Mouse (Mus musculus): ENCODE data around the gene Nfx1. TPM values are rescaled to one million over a fixed set of nuclear protein-coding genes. Genes with fewer than 3 reads are reported as not detected.

The Nfx1 gene
- polyA plus RNA-seq, 1 experiment: 12.0 TPM

GRCm38 (mm10) chr4:41047524-41048271 is 77.0 kb downstream of the Nfx1 start, which contains the start of gene Aqp7:
Gene Aqp7, minus strand, starts transcription at chr4:41048139.
- H3K27ac ChIP-seq (replicated peaks; ENCODE audit: low read depth, low read length): peak within 1 kb of the TSS; percentile 98
- peak within 1 kb of the TSS; percentile 85 for H3K4me3 ChIP-seq (ENCODE audit: insufficient read depth, low read depth, low read length)
- H3K4me1 ChIP-seq (ENCODE audit: control insufficient read depth, insufficient read depth, insufficient read length, low read length): peaks cover 17% of the 10 kb centered on the region

GRCm38 (mm10) chr4:41048926-41049325 is 78.2 kb downstream of the Nfx1 start:
- H3K27ac ChIP-seq (replicated peaks; ENCODE audit: low read depth, low read length): peak overlapping the region; percentile 98
- peaks cover 17% of the 10 kb centered on the region for H3K4me1 ChIP-seq (ENCODE audit: control insufficient read depth, insufficient read depth, insufficient read length, low read length)
- no peak overlapping the region for H3K4me3 ChIP-seq (ENCODE audit: insufficient read depth, low read depth, low read length)

DNA sequence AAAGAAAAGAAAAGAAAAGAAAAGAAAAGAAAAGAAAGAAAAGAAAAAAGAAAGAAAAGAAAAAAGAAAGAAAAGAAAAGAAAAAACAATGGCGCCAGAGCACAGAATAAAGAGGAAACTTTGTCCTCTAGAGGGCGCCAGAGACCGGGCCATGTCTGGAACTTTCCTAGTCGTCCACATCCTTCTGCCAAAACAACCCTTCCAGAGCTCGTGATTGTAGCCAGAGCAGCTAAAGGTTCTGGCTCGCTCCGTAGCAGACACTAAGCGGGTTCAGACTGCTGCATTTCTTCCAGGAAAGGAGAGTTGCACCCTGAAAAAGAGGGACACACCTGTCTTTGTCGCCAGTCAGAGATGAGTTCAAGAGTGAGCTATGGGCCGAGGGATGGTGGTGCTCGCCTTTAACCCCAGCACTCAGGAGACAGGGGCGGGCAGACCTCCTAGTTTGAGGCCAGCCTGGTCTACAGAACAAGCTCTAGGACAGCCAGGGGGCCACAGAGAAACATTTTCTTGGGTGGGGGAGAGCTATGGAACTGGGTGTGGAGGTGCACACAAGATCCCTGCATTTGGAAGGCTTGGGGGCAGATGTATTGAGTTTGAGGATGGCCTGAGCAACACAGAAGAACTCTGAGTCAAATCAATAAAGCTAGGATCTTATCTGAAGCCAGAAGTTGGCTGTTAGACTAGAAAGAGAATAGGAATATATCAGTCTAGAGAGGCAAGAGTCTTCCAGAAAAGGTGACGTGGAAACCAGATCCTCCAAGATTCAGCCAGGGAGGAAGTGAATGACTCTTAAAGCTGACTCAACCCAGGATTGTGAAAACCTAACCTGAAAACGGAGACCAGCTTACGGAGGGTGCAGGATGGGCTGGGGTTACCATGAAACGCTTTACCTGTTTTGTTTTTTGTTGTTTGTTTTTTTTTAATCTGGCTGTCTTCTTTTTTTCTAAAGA is 80.3 kb downstream of the Nfx1 start:
- Histone ChIP-seq H3K4me3 (ENCODE audit: insufficient read depth, low read depth, low read length) (no peak overlapping the region; the same call in 1 of the 2 replicates), H3K27ac (replicated peaks; ENCODE audit: low read depth, low read length) (no peak overlapping the region), H3K4me1 (ENCODE audit: control insufficient read depth, insufficient read depth, insufficient read length, low read length) (peaks cover 14% of the 10 kb centered on the region)

DNA sequence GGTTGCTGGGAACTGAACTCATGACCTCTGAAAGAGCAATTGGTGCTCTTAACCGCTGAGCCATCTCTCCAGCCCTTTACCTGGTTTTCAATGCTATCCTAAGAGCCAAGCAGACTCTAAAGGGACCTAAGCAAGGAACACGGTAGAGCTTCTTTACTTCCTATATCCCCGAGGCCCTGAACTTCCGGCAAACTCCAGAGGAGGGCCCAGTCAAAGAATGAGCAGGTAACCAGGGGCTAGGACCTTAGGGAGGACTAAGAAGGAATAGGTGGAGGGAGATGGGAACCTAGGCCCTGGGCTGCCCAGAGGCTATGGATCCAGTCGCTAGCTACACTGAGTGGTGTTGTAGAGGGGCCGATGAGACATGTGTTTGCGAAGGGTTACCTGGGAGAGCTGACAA is 81.1 kb downstream of the Nfx1 start:
- Histone ChIP-seq H3K27ac (replicated peaks; ENCODE audit: low read depth, low read length) (no peak overlapping the region), H3K4me3 (ENCODE audit: insufficient read depth, low read depth, low read length) (no peak overlapping the region), H3K4me1 (ENCODE audit: control insufficient read depth, insufficient read depth, insufficient read length, low read length) (peaks cover 14% of the 10 kb centered on the region)

- Histone ChIP-seq H3K4me3 (ENCODE audit: insufficient read depth, low read depth, low read length) (peak overlapping the region; percentile 36), H3K27ac (replicated peaks; ENCODE audit: low read depth, low read length) (peak overlapping the region; percentile 24), H3K4me1 (ENCODE audit: control insufficient read depth, insufficient read depth, insufficient read length, low read length) (peaks cover 4% of the 10 kb centered on the region; the same call in 1 of the 2 replicates)
Observed at GRCm38 (mm10) chr4:41055111-41055510, 84.4 kb downstream of the Nfx1 start.

GRCm38 (mm10) chr4:41056253-41056652 is 85.5 kb downstream of the Nfx1 start:
- peaks cover 2% of the 10 kb centered on the region; the same call in 1 of the 2 replicates for H3K4me1 ChIP-seq (ENCODE audit: control insufficient read depth, insufficient read depth, insufficient read length, low read length)
- H3K4me3 ChIP-seq (ENCODE audit: insufficient read depth, low read depth, low read length): no peak overlapping the region
- no peak overlapping the region for H3K27ac ChIP-seq (replicated peaks; ENCODE audit: low read depth, low read length)

DNA sequence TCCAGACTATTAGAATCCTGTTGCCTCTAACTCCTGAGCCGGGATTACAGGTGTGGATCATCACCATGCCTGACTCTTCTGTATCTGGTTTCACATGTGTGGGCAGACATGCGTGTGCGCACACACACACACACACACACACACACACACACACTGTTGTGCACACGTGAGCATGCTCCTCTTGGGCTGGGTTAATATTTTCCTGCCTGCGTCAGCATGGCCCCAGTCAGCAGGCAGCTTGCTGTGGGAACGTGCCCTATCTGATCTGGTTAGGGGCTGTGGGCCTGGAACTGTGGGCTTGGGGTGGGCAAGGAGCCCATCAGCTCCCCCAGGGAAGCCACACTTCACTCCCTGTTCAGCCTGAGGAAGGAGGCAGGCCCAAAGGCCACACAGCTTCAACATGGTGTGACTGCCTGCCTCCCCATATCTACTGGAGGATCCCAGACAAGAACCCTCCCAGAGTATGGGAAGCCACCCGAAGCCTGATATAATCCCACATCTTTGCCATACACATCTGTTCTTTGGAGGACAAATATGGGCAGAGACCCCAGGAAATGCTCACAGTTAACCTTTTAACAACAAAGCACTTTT is 86.1 kb downstream of the Nfx1 start:
- Histone ChIP-seq H3K27ac (replicated peaks; ENCODE audit: low read depth, low read length) (no peak overlapping the region), H3K4me3 (ENCODE audit: insufficient read depth, low read depth, low read length) (no peak overlapping the region), H3K4me1 (ENCODE audit: control insufficient read depth, insufficient read depth, insufficient read length, low read length) (peaks cover 2% of the 10 kb centered on the region; the same call in 1 of the 2 replicates)

- H3K27ac ChIP-seq (replicated peaks; ENCODE audit: low read depth, low read length): no peak overlapping the region
- H3K4me1 ChIP-seq (ENCODE audit: control insufficient read depth, insufficient read depth, insufficient read length, low read length): peaks cover 2% of the 10 kb centered on the region; the same call in 1 of the 2 replicates
- H3K4me3 ChIP-seq (ENCODE audit: insufficient read depth, low read depth, low read length): no peak overlapping the region
Observed at GRCm38 (mm10) chr4:41057361-41057760, 86.7 kb downstream of the Nfx1 start.

- H3K27ac ChIP-seq (replicated peaks; ENCODE audit: low read depth, low read length): no peak overlapping the region
- no peak overlapping the region for H3K4me3 ChIP-seq (ENCODE audit: insufficient read depth, low read depth, low read length)
- H3K4me1 ChIP-seq (ENCODE audit: control insufficient read depth, insufficient read depth, insufficient read length, low read length): no peaks in the 10 kb centered on the region
Observed at GRCm38 (mm10) chr4:41063351-41063750, 92.6 kb downstream of the Nfx1 start.

DNA sequence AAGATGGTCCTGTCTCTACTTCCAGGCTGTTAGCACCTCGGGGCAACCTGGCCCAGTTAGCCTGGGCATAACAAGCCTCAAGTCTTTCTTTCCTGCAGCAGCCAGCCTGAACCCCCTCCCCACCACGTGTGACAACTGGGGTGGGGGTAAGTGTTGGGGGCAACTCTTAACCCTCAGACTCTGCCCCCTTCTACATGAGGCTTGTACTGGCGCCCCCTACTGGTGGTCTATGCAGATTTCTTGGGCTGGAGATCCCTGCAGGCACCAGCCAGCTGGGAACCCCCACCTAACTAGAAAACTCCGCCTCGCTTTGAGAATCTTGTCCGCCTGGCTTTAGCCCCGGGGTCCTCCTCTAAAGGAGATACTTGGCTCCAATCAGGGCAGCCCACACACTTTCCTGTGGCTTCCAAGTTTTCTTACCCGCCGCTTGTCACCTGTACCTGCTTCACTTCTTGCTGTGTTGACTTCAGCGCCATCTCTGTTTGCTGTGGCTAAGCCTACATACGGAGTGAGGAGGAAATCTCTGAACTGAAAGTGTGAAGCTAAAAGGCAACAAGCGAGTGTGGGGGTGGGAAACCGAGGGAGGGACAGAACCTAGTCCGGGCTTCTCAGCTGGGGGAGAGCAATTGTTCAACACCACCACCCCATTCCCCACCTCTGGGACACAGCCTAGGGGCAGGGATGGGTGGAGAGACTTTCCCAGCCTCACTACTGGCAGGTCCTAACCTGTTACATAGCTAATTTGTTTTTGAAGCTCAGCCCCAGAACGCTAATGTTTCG is 93.4 kb downstream of the Nfx1 start:
- H3K4me1 ChIP-seq (ENCODE audit: control insufficient read depth, insufficient read depth, insufficient read length, low read length): no peaks in the 10 kb centered on the region
- H3K4me3 ChIP-seq (ENCODE audit: insufficient read depth, low read depth, low read length): no peak overlapping the region
- H3K27ac ChIP-seq (replicated peaks; ENCODE audit: low read depth, low read length): no peak overlapping the region

DNA sequence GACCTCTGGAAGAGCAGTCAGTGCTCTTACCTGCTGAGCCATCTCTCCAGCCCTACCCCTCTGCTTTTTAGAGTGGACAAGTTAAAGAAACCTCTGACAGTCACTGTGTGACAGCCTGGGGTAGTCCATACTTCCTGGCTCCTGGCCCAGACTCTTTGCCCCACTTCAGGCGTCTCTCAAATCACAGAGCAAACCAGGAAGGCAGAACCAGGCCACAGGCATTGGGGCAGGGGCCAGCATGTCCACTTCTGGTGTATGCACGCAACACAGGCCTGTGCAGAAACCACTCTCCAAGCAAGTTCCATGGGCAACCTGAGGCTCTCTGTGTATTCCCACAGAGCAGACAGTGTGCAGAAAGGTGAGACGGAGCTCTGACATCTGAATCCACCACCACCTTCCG is 94.5 kb downstream of the Nfx1 start:
- Histone ChIP-seq H3K27ac (replicated peaks; ENCODE audit: low read depth, low read length) (no peak overlapping the region), H3K4me3 (ENCODE audit: insufficient read depth, low read depth, low read length) (no peak overlapping the region), H3K4me1 (ENCODE audit: control insufficient read depth, insufficient read depth, insufficient read length, low read length) (no peaks in the 10 kb centered on the region)

GRCm38 (mm10) chr4:41071500-41072429 is 101.1 kb downstream of the Nfx1 start:
- H3K4me1 ChIP-seq (ENCODE audit: control insufficient read depth, insufficient read depth, insufficient read length, low read length): no peaks in the 10 kb centered on the region
- H3K4me3 ChIP-seq (ENCODE audit: insufficient read depth, low read depth, low read length): no peak overlapping the region
- H3K27ac ChIP-seq (replicated peaks; ENCODE audit: low read depth, low read length): no peak overlapping the region

- Histone ChIP-seq H3K4me3 (ENCODE audit: insufficient read depth, low read depth, low read length) (no peak overlapping the region), H3K4me1 (ENCODE audit: control insufficient read depth, insufficient read depth, insufficient read length, low read length) (no peaks in the 10 kb centered on the region), H3K27ac (replicated peaks; ENCODE audit: low read depth, low read length) (no peak overlapping the region)
Observed at GRCm38 (mm10) chr4:41073008-41073817, 102.5 kb downstream of the Nfx1 start.
